Mouse (Mus musculus) erythroblast, embryonic 14.5 days (primary cell): Measurements from ENCODE around the gene Crabp1.

Experiments
- GATA1 ChIP-seq: IDR thresholded peaks from 2 replicates; pipeline ENCODE4 v1.6.1; 2012; ENCODE audit warnings: low read length, inconsistent platforms, mixed read lengths
- TAL1 ChIP-seq: IDR thresholded peaks from 3 replicates; pipeline ENCODE4 v1.6.1; 2012; ENCODE audit warnings: low read length, inconsistent platforms, mixed read lengths

- TF ChIP-seq GATA1 (no peak), TAL1 (no peak)
These were observed 12.0 kb downstream of the Crabp1 start for GRCm38 (mm10) chr9:54776451-54776982.
